Mouse (Mus musculus): ENCODE results near the gene Sncg.

Gene Sncg

DNA sequence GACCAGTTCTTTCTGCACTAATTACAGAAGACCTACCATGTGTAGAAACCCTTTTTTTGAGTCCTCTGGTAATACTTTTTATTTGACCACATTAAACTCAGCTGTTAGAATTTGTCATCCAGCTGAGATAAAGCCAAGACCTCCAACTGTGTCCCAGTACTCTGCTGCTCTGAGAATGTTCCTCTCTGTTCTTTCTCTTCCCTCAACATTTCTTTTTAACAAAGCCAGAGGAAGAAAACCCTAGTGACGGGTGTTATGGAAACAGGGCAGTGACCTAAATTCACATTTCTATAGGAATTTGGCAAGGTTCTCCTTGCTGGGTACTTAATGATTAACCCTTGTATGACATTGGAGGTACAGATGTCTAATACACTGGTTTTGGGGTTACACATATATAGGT is 35.1 kb downstream of the Sncg start:
- no peak for DNase-seq

DNA sequence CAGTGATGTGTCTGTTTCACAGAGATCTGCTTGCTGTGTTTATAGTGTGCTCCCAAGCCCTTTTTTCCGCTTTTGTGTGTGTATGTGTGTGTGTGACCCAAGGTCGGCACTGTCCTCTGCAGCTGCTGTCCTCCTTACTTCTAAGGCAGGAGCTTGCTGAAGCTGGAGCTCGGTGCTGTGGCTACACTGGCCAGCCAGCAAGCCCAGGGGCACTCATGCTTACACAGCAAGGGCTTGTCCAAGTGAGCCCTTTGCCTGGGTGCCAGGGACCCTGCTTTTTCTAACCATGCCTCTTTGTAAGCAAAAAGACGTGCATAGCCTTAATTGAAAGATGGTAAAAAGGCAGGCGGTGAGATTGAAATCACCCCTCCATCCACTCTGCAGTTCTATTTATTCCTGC is 42.1 kb downstream of the Sncg start:
- no peak for DNase-seq

DNA sequence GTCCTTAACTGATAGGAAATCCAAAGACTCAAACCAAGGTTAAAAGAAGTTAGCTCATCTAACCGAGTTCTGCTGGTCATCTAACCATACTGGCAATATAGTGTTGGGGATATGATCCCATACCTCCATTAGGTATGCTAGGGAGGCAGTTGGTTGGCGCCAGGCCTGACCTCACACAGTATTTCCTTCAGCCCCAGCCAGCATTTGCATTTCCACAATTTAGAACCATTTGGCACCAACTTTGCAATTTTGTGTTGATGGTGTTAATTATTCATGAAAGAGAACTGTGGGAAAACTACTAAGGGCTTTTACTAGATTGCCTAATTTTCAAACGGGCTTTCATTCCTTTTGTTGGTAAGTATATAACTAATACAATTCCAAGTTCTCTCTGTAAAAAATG is 42.7 kb downstream of the Sncg start:
- DNase-seq: no peak

DNA sequence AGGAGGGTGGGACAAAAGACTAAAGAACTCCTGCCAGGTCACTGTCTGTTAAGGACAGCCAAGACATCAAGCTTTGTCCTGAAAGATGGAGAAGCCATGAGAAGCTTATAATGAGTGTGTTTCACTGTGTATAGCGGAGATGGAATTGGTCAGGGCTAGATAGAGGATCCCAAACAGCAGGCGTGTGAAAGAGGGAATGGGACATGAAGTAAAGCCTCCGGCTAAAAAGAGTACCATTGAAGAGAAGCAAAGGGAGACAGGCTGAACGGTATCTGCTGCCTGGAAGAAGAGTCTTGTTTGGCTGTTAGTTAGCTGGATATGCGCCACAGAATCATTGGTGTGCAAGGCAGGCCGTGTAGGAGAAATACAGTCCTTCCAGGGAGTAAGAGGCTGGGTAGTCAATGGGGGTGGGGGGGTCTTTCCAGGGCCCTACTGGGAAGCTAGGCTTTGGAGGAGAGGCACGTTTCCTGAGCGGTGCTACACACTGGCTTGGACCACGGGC is 43.9 kb downstream of the Sncg start:
- DNase-seq: no peak

DNA sequence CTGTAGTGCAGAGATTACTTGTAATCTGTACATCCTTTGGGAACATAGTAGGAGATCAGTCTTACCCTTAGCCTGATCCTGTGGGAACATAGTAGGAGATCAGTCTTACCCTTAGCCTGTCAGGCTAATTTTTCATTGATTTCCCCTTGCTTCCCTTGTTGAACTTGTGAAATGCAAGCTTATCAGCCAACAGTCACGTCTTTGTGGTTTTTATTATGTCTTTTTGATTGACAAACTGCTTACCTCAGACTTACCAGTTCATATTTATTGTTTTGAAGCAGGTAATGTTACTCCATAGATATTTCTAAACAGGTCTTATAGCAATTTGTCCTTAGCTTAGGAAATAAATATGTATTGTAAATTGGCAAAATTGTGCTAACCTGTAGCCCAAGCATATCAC is 47.0 kb downstream of the Sncg start:
- no peak for DNase-seq

DNA sequence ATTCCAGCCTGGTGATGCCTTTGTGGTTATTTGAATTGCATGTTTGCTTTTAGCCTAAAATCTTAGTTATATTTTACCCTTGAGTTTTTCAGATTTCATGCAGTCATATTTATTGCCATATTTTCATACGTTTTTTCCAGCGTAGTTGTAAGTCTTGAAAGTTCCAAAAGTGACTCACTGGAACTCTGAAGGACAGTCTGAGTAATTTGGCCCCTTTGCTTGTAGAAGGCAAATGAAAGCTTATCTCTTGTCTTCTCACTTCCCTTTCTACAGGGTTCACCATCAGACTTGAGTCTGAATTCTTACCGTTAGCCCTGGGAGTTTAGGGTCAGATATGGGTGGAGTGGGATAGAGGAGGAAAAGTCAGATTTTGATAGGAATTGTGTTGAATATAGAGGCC is 48.0 kb downstream of the Sncg start:
- no peak for DNase-seq

DNA sequence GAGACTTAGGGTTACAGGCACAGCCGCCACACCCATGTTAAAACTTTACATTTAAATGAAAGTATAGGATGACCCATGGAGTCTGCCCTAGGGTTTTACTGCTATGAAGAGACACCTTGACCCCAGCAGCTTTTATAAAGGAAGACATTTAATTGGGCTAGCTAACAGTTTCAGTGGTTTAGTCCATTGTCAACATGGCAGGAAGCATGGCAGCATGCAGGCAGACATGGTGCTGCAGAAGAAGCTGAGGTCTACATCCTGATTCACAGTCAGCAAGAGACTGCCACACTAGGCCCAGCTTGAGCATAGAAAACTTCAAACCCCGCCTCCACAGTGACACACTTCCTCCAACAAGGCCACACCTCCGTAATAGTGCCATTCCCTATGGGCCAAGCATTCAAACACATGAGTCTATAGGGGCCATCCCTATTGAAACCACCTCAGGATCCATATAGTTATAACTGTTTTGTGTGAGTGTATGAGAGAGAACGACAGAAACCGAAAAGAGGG is 51.0 kb downstream of the Sncg start:
- no peak for DNase-seq

Measured in cerebellum, adult 11 months (tissue).